Mouse (Mus musculus) cerebellum, adult 18-20 months (tissue): ENCODE measurements around the gene Saal1.
"Not testable (repeated sequence)": the region's sequence is repeated elsewhere in the genome, so short reads cannot be mapped to it uniquely, and the experiment has no call there.

Source experiments
- DNase-seq, 2 experiments: peaks; one replicate each; pipeline ENCODE4 v3.0.0; 2021

The Saal1 gene

DNA sequence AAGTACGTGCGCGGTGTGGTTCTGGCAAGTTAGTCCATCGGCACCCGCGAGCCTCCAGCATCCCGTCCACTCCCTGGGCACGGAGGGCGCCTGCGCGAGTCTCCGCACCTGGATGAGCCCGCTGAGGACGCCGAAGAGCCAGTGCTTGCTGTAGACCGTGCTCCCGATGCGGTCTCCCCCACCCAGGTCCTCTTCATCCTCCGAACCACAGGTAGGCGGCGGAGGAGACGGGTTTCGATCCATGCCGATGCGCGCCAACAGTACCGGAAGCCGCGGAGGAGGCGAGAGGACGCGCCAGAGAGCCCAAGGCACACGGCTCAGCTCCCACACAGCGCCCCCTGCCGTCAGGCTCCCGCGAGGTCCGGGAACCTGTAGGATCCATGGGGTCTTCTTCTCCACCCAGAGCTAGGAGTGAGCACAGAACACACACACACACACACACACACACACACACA is at the start of gene Saal1:
TSS of gene Saal1 (minus strand) at position 291 of the 455 bp plus-strand sequence.
- DNase-seq: peak; percentile 82 to 91

DNA sequence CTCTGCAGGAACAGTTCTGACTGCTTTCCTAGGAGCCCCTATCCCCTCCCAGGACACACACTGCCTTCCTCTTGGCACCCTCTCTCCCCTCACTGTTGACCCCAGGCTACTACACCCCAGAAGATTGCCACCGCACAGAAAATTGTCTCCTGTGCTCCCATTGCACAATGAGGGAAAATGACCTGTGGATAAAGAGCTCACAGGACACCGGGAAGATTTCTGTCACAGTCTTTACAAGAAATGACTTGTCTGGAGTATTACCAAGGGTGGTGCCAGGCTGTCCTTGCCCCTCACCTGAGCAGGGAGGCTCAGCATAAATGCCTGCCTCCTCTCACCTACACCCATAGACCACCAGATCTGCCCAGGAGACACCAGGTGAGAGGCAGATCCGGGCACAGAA is 41.0 kb upstream of the Saal1 start, which contains the start of gene Saa2:
TSS of gene Saa2 (plus strand) at position 301 of the 400 bp plus-strand sequence.
- DNase-seq: no peak

DNA sequence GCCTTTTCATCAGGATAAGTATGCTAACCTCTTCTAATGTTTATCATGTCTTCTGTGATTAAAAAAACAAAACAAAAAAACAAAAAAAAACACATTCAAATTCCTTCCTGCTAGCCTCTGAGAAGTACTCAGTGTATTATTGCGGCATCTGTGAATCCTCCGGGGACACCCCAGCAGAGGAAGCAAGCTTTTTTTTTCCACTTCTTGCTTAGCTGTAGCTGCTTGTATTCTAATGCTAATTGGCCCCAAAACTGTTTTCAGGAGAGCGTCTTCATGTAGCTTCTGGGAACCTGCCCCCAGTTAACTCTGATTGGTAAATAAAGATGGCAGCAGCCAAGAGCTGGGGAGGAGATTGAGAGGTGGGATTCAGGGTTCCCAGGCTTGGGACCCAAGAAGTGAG is 38.0 kb upstream of the Saal1 start:
- no peak for DNase-seq

DNA sequence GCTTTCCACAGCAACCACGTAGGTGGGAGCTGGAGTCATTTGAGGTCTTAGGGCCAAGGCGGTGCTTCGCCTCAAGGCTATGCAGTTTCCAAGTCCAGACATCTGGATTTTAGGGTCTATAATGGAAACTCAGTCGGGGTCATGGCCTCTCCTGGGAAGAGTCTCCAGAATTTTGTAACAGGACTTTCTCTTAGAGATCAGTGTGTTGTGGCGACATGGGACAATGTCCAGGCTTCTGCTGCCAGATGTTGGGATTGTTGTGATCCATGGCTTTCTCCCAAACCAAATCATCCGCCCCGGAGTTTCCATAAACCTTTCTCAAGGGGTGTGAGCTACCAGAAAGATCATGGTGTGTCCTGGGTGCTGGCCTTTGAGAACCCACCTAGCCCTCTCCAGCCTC is 35.9 kb upstream of the Saal1 start:
- no peak for DNase-seq

DNA sequence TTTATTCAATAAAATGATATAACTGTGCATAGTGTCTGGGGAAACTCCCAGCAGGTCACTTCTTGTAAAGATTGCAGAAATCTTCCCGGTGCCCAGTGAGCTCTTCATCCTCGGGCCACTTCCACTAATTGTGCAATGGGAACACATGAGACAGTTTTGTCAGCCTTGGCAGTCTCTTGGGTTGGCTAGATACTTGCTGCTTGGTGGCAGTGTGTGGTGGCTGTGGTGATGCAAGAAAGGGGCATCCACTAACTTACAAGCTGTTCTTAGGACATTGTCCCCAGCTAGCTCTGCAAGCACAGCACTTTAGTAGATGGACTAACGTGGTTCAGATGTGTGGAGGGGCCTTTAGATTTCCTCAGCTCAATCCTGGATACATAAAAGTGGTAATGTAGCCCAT is 35.3 kb upstream of the Saal1 start:
- no peak for DNase-seq

DNA sequence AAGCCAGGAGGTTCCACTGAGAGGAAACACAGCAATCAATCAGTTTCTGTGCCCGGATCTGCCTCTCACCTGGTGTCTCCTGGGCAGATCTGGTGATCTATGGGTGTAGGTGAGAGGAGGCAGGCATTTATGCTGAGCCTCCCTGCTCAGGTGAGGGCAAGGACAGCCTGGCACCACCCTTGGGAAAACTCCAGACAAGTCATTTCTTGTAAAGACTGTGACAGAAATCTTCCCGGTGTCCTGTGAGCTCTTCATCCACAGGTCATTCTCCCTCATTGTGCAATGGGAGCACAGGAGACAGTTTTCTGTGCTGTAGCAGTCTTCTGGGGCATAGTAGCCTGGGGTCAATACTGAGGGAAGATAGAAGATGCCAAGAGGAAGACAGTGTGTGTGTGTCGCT is 32.4 kb upstream of the Saal1 start, which contains the start of gene Saa1:
TSS of gene Saa1 (minus strand) at position 101 of the 400 bp plus-strand sequence.
- DNase-seq: not testable (repeated sequence)

DNA sequence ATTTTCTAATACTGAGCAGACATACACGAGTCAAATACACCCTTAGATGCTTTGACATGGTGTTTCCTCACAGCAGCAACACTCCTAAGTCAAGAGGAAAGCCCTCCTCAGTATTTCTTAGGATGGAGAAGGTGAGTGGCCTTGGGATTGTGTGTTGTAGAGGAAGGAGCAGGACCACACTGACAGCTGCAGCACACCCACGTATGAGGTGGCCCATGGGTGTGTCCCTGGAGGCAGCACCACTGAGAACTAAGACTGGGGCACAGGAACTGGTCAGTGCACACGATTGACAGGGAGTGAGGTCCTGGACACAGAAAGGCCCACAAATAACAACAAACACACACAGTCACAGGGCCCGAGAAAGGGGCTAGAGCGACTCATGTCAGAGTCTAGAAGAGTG is 29.6 kb upstream of the Saal1 start:
- not testable (repeated sequence) for DNase-seq

DNA sequence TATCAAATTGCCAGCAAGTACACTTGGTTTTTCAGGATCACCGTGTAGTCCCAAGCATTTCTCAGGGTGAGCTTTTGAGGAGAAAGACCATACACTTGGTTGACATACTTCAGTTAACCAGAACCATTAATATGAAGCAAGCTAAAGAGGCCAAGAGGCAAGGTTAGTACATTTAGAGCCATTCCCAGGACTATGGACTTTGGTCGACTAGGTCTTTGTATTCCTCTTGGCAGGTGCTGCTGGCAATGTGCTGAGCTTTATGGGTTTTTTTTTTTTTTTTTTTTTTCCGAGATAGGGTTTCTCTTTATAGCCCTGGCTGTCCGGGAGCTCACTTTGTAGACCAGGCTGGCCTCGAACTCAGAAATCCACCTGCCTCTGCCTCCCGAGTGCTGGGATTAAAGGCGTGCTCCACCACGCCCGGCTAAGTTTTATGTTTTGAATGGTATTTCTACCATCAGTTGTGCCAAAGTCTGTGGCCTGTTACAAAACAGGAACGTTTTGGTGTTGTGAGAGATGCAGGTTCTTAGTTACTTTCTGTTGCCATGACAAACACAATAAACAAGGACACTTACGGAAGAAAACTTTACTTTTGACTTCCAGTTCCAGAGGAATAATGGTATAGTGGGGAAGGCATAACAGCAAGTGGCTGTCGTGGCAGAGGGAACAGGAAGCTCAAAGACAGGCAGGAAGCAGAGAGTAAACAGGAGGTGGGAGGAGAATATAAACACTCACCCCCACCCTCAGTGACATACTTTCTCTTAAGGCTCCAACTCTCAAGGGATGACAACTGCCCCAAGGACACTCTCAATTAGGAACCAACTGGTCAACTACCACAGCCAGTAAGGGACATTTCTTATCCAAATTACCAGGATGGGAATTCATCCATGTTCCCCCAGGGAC is 28.3 kb upstream of the Saal1 start:
- DNase-seq: no peak

DNA sequence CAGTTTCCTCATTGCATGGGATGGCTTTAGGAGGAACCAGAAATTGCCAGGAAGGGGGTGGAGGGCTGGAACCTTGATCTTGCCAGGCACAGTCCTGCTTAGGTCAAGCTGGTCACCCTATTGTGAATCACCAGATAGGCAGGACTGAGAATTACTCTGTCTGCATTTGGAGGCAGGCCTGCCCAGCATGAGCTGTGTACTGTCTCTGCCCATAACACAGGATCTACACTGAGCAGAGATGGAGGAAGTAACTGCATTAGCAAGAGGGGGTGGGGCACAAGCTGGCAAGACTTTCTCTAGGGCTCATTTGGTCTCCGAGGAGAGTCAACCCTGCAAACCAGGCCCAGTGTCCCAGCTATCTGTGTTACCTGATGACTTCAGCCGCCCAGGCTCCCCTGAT is 24.5 kb upstream of the Saal1 start:
- no peak for DNase-seq

DNA sequence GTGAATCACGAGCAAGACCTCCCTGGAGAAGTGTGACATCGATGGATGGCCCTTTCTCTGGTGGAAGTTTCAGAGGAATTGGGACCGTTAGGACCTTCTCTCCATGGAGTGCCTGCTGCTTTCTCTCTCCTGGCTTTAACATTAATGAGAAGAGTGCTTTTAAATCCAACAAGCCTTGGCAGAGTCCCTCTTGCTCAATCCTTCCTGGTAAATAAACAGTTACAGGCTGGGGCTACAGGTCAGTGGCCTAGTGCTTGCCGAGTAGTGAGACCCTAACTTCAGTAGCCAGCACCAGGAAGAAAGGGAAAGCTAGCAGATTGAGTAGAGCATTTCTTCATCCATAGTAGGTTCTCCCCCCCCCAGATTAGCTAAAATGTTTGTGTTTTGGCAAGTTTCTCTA is 22.0 kb upstream of the Saal1 start, which contains the start of gene Saa4:
TSS of gene Saa4 (minus strand) at position 146 of the 400 bp plus-strand sequence.
- no peak for DNase-seq

DNA sequence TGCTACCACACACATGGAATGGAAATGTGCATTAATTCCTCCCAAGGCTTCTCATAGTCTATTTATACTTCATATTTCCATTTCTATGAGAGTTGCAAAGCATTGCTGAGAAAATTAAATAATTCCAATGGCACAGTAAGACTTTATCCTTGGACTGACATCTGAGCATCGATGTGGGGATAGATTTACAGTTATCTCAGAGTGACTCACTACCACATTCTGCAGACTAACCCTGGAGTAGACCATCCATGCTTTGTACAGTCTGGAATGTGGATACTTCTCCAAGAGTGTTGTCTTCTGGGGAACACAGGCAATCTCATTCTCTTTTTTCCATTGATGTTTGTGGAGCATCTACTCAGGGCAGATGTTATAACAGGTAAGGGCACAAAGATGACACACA is 17.1 kb upstream of the Saal1 start:
- DNase-seq: no peak

DNA sequence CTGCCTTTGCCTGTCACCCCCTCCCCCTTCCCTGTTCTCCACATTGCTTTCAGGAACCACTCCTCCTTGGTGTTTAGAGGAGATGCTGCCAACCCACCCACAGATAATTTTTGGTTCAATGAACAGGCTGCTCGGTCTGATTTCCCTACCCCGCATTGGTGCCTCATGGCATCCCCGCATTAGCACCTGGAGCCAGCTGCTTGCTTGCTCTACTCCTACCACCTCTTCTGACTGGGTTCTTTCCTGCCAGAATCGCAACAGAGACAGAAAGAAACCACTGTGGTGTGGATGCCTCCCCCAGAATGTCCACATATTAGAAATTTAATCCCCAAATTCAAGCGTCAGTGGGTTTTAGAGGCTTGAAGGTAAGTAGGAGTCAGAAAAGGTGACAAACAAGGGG is 13.9 kb upstream of the Saal1 start:
- DNase-seq: no peak

DNA sequence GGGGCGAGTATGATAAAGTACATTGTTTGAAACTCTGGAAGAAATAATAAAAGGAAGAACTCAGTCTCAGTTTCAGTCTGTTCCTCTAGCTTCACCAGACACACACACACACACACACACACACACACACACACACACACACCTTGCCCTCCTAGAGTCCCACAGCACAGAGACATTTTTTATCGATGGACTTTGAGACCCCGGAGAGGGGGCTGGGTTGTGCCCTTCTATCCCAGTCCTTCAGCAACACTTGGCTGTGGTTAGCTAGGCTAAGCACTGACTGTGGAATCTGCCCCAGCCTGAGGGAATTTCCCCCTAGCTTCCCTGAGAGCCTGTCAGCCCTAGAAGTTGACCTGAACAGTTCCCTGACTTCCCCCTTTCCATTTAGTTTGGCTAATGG is 13.4 kb upstream of the Saal1 start:
- no peak for DNase-seq

DNA sequence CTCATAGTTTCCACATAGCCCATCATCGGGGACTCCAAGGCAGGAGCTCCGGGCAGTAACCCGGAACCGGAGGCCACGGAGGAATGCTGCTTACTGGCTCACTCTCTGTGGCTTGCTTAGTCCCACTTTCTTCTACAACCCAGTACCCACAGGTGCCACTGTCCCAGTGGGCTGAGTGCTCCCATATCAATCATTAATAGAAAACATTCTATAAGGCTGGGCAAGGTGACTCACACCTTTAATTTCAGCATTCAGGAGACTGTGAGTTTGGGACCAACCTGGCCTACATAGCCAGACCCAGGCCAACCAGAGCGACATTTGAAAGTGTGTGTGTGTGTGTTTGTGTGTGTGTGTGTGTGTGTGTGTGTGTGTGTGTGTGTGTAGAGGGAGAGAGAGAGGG is 12.9 kb upstream of the Saal1 start:
- DNase-seq: no peak

DNA sequence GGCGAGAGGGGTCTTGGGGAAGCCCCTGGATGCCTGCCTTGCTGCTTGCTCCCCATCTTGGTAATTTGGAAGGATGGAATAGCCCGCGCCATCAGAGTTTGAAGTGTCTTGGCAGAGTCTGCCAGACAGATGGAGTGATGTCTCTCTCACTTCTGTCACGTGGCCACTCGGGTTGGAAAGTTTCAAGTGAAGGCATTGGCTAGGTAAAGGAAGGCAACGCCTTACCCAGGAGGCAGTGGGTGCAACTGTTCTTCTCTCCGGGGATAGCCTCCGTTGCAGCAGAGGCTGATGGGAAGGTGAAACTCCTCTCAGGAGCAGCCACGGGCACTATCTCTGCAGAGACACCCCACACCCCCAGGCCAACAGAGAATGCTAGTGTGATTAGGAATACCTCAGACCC is 10.0 kb upstream of the Saal1 start:
- peak; percentile 48 to 57 for DNase-seq

DNA sequence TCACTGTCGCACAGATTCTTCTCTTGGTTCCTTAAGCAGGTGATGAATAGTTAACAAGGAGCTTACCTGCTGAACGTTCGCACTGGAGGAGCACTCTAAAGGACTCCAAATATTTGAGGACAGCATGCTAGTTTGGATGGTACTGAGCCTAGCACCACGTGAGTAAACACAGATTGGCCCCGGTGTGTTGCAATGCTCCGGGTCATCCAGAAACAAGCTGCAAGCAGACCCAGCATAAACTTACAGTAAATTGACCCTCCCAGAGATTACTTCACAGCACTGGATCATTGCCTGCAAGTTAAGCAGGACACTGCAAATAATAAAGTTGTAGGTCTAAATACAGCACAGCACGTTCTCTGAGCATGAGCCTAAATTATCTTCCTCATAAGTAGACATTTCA is 9.0 kb upstream of the Saal1 start:
- peak; percentile 42 to 55 for DNase-seq

DNA sequence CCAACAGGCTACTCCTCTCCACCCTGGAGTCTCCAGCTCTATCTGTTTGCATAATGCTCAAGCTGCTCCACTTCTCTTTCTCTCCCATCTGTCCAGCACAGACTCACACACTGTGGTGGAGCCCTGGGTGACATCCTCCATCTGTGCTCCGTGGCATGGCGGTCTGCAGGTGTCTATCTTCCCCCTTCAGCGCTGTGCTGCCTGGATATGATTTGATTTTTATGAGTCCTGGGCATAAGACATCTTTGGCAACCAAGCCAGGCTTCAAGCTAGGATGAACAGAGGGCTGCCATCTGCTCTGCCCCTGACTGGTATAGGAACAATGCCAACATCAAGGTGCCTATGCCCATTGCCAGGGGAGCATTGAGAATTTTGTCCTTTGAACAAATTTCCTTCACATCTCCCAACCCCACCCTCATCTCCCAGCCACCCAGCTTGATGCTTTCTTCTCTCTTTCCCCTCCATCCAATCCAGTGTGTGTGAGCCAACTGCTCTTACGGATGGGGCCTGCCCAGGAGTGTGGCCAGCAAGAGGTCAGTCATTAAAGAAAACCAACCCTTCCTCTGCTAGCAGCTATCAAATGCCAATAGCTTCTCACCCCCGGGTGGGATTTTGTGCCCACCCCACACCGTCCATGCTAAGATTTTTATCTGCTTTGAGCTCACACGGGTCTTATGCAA is 8.3 kb upstream of the Saal1 start:
- DNase-seq: peak; percentile 85 to 91

DNA sequence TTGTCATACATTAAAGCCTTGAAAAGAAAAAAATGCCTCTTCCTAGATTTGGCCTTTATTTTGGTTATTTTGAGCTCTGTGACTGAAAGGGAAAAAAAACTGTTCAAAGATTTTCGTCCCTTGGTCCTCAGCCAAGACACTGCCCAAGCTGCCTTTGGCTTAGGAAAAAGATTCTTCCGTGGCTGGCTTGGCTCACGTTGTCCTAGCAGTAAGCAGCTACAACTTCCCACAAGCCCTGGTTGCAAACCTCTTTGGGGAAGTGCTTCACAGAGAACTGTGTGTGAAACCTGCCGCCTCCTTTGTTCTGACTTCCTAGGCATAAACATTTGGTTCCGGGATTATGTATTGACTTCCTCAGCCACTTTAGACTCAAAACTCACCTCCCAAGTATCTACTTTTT is 6.4 kb upstream of the Saal1 start:
- peak; percentile 48 to 50 for DNase-seq

DNA sequence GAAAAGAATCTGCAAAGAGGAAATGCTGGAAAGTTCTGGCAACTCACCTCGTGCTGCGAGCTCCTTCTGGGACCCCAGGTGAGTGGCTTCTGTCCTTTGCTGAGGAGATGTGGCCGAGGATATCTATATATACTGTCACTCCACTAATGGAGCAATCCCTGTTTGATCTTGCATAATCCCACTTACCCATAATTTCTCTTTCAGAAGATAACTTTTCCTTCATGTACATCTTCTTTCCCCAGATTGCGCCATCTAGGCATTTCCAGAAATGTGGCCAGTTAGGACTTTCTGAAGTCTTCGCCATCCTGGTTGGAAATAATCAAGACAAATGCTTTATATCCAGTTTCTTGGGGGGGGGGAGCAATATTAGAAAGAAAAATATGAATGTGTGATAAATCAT is 5.1 kb upstream of the Saal1 start, which contains the start of gene Saa3:
TSS of gene Saa3 (minus strand) at position 101 of the 400 bp plus-strand sequence.
- no peak for DNase-seq

DNA sequence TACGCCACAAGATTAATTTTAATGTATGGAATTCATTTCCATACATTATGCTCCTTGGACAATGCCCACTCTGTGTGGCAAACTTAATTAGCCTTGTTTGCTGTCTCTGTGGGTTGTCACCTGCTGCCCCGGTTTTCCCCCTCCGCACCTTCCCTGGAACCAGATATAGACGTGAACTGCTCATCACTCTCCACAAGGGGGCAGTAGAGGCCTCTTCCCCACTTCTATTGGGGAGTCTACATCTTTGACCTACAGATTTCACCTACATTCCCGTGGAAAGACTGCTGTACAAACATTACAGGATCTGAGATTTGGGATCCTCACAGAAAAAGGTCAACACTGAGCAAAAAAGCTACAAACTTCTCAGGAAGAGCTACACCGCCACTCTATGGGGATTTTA is 4.0 kb upstream of the Saal1 start:
- DNase-seq: peak; percentile 83 to 89

DNA sequence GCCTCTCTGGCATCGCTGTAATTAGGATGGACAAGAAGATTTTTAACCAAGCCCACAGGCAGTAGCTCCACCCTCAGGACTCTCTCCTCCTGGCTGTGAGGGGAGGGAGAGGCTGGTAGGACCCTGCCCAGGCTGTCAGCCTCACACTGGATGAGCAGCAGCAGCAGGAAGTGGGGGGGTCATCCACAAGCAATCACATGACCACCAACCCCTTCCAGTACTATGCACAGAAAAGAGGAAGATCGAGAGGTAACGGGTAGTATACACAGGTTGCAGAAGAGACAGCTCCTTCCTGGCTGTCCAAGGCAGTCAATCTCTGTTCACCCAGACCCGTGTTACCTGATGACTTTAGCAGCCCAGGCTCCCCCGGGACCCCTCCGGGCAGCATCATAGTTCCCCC is 1.8 kb upstream of the Saal1 start:
- DNase-seq: no peak

DNA sequence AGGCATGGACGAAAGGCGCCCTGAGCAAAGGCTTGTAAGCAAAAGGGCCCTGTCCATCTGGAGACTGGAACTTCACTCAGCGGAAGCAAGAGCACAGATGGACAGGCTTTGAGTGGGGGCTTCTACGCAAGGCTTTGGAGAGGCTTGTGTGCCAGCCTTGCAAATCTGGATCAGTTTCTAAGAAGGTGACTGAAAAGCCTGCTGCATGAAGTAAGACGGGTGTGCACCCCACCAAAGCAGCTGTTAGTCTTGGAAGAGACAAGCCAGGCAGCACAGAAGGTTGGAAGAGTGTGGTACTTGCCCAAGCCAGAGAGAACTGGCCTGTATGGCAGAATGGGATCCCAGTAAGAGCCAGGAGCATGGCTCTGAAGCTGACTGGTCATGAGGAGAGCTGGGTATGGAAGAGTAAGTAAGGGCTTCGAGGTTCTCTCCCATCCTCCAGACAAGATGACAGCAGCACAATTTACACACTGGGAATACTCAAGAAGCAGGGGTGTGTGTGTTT is 9.9 kb downstream of the Saal1 start:
- DNase-seq: peak in 1 of 2 experiments; percentile 60

DNA sequence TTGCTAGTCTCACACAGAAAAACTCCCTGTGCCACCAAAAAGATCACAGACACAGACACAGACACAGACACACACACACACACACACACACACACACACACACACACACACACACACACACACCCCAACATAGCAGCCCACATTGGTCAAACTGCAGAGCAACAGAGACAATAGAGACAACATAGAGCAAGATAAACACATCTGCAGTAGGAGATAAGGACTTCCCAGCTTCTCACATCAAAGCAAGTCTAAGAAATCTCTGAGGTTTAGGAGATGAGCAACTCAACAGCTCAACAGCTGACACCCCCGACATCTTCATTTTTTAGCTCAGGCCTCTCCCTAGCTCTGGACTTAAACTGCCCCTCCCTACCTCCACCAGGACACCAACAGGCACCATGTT is 13.7 kb downstream of the Saal1 start:
- no peak for DNase-seq

DNA sequence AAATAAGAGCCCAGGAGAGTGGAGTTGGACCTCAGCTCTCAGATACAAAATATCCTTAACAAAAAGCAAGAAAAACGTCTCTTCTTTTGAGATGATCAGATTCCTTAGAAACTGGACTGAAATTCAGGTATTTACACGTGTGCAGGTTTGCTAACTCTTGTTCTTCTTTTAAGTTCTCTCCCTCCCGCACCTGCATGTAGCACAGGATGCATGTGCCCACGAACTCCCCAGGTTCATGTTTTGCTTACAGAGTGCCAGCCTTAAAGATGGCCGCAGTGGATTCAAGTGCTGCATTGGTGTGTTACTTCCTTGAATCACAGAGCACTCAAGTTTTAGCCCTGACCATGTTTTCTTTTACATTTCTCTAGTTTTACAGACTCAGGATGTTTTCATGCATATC is 23.7 kb downstream of the Saal1 start:
- no peak for DNase-seq
